Mouse (Mus musculus): Measurements from ENCODE around the gene Ehmt2.
"Not testable (repeated sequence)": the region's sequence is repeated elsewhere in the genome, so short reads cannot be mapped to it uniquely, and the experiment has no call there.

Gene Ehmt2

DNA sequence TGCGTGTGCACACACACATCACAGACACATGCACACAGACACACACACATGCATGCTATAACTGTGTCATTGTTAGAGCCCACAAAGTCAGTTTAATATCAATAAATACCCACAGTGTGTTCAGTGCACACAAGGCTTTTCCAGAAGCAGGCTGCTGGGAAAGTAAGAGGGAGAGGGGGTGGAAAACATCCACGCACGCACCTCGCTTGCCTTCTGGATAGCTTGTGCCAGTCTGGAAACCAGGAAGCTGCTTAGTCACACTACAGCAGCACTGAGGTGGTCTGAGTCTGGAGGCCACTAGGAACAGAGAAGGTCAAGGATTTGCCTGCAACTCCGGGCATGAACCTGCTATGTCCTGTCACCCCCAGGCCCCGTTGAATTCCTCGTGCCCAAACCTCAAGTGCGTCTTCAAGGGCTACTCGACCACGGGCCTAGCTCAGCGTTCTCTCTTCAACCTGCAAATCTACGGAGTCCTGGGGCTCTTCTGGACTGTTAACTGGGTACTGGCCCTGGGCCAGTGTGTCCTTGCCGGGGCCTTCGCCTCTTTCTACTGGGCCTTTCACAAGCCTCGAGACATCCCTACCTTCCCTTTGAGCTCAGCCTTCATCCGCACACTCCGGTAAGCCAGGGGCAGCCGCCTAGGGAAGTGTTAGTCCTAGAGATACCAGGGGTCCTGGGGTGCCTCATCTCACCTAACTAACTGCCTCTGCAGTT is 29.2 kb downstream of the Ehmt2 start:
- DNase-seq (ENCODE audit: low spot score in 2 of 2), result no peak

DNA sequence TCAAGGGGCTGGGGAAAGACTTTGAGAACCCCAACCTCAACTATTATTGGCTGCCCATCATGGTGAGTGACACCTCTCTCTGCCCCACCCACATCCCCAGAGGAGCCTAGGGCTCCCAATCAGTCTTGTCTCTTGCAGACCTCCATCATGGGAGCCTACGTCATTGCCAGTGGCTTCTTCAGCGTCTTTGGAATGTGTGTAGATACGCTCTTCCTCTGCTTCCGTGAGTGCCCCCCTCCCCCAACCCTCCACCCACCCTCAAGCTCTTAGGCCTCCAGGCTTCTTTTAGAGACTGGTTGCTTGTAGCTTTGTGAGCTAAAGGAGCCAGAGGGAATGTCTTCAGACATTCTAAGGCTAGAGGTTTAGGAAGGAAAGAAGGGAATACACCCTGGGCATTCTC is 30.6 kb downstream of the Ehmt2 start:
- DNase-seq (ENCODE audit: low spot score in 2 of 2), result no peak

DNA sequence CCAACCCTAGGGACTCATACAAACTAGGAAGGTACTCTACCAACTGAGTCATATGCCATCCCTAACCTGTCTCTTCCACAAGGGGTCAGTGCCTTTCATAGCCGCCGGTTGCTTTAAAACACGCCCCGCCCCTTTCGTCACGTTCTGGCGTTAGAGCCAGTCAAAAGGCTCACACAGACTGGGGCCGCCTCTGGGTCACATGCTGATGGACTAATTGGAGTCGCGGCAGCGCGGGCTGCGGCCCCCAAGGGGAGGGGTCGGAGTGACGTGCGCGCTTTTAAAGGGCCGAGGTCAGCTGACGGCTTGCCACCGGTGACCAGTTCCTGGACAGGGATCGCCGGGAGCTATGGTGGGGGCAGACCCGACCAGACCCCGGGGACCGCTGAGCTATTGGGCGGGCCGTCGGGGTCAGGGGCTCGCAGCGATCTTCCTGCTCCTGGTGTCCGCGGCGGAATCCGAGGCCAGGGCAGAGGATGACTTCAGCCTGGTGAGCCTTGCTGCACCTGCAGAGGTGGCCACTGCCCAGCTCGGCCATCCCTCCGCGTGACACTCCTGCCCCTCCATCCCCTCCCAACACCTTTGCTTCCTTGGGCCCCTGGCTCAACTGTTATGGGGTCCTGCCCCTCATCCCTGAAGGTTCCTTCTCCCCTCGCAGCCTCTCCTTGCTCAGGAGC is 32.9 kb downstream of the Ehmt2 start, which contains the start of gene Neu1:
Neu1 (plus strand) TSS at position 193 of the 674 bp plus-strand sequence.
- peak; percentile 94 to 98 for DNase-seq (ENCODE audit: low spot score in 2 of 2)

DNA sequence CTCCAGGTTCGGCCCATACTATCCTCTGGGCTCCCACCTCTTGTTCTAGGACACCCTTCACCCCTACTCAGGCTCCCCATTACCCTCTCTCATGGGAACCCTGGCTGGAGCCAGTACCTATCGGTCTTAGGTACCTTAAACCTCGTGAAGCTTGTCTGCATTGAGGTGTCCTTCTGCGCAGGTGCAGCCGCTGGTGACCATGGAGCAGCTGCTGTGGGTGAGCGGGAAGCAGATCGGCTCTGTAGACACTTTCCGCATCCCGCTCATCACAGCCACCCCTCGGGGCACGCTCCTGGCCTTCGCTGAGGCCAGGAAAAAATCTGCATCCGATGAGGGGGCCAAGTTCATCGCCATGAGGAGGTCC is 33.4 kb downstream of the Ehmt2 start:
- peak in 1 of 2 experiments; percentile 30 for DNase-seq (ENCODE audit: low spot score in 2 of 2)

DNA sequence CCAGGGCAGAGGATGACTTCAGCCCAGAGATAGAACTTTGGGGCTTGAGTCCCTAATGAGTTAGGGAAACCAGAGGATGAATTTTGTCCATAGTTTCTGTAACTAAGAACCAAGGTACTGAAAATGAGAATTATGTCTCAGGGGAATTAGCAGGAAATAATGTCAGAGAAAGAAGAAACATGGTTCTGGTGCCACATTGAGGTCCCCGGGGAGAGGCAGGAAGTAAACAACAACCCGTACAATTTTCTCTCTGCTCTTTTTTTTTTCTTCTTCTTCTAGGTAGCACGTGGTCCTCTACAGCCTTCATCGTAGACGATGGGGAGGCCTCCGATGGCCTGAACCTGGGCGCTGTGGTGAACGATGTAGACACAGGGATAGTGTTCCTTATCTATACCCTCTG is 34.0 kb downstream of the Ehmt2 start:
- no peak for DNase-seq (ENCODE audit: low spot score in 2 of 2)

DNA sequence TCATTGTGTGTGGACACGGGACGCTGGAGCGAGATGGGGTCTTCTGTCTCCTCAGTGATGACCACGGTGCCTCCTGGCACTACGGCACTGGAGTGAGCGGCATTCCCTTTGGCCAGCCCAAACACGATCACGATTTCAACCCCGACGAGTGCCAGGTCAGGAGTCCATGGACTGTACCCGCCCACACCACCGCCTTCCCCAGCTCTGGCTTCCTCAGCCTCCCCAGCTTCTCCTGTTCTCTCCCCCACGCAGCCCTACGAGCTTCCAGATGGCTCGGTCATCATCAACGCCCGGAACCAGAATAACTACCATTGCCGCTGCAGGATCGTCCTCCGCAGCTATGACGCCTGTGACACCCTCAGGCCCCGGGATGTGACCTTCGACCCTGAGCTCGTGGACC is 35.8 kb downstream of the Ehmt2 start:
- DNase-seq (ENCODE audit: low spot score in 2 of 2), result no peak

DNA sequence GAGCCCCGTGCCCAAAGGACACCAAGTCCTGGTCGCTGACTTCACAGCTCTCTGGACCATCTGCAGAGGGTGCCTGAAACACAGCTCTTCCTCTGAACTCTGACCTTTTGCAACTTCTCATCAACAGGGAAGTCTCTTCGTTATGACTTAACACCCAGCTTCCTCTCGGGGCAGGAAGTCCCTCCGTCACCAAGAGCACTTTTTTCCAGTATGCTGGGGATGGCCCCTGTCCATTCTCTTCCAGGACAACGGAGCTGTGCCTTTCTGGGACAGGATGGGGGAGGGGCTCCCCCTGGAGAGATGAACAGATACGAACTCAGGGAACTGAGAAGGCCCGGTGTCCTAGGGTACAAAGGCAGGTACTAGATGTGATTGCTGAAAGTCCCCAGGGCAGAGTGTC is 36.6 kb downstream of the Ehmt2 start:
- no peak for DNase-seq (ENCODE audit: low spot score in 2 of 2)

DNA sequence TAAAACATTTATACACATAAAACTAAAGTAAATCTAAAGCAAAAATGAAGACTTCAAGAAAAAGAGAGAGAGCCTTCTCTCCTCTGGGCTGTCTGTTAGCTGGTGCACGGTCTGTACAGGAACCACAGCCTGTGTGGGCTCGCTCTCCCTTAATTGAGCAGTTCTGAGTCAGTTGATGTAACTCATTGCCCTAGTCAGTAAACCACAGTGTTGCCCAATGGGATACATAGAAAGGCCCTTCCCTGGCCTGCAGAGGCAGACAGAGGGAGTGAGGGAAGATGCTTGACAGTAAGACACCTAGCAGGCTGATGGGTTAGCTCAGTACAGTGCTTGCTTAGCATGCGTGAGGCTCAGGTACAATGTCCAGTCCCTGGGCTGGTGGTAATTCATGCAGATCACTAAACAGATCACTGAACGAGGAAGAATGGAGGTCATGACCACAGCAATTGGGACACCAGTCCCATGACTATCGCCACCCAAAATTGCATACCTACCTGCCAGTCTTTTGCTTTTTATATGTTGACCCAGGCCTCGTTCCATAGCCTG is 39.8 kb downstream of the Ehmt2 start:
- DNase-seq (ENCODE audit: low spot score in 2 of 2), result no peak

DNA sequence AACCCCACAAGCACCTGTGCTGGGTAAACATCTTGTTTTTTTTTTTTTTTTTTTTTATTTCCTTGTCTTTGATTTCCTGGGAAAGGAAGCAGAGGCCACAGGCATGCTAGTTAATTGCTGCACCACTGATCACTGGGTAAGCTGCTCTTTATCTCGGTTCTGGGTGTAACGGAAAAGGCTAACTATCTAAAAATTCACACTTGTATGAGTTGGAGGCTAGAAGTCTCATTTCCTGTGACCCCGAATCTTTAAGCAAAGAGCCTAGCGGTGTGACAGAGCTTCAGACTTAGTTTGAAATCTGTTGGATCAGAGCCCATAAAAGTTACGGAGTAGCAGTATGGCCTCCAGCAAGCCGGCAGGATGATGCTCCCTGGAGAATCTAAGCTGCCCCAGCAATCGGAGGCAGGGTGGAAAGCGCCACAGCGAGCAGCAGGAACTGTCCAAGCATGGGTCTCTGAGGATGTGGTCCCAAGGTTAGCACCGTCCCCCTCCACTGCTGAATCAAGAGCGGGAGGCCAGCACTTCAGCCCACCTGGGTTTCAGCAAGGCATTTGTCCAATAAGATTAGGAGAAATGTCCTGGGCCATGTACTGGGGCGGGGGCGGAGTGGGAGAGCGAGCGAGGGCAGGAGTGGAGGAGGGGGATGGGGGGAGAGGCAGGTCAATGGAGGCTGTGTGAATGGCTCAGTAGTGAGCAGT is 43.2 kb downstream of the Ehmt2 start:
- DNase-seq (ENCODE audit: low spot score in 2 of 2), result no peak

DNA sequence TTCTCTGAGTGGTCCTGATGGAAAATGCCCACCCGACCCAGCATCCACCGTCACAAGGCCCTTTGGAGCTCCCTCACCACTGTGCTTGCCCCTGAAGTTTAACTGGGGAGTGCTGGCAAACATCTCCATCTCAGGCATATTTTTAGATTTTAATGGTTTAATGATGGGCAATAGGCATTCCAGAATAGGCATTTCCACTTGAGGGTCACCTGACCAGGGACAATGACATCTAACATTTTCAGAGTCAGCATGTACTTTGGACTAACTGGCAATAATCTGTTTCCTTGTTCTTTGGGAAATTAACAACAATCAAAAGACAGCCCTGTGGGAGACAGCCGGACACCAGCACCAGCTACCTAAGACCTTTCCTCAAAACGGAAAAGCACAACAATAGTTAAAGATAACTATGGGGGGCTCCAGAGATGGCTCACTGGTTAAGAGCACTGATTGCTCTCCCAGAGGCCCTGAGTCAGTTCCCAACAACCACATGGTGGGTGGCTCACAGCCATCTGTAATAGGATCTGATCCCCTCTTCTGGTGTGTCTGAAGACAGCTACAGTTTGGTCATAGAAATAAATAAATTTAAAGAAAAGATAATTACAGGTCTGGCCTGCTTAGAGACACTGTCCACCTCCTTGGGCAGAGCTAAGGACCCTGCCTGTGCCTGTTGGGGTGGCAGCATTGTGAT is 45.0 kb downstream of the Ehmt2 start:
- no peak for DNase-seq (ENCODE audit: low spot score in 2 of 2)

DNA sequence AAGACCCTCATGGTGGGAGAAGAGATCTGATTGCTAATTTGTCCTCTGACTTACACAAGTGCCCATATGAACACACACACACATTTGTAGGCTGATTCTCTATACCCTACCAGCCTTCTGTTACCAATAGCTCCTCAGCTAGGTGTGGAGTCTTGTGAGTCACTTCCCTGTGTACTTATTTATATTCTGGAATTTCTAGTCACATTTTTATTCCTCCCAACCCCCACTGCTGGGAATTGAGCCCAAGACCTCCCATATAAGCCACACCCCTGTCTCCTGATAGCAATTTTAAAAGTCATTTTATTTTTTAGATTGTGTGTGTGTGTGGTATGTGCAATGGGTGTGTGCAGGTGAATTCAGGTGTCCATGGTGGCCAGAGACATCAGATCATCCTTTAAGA is 46.1 kb downstream of the Ehmt2 start:
- no peak for DNase-seq (ENCODE audit: low spot score in 2 of 2)

DNA sequence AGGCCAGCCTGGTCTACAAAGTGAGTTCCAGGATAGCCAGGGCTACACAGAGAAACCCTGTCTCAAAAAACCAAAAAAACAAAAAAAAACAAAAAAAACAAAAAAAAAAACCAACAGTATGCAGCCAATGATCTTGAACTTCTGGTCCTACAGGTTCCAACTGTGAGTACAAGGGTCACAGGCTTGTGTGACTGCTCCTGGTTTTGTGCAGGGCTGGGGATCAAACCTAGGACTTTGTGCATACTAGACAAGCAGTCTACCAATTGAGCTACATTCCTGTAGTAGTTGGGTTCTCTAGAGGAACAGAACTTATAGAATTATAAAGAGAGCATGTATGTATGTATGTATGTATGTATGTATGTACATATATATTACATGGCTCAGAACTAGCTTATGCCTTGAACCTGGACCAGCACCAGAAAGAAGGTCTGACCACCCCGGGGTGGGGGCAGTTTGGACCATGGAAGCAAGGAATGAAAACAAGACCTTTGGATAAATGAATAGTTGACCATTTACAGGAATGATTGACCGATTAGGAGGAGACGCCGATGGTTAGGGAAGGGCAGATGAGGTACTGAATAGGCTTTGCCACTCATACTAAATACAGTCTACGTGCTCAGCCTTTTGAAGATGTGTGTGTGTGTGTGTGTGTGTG is 48.3 kb downstream of the Ehmt2 start:
- DNase-seq (ENCODE audit: low spot score in 2 of 2), result no peak

DNA sequence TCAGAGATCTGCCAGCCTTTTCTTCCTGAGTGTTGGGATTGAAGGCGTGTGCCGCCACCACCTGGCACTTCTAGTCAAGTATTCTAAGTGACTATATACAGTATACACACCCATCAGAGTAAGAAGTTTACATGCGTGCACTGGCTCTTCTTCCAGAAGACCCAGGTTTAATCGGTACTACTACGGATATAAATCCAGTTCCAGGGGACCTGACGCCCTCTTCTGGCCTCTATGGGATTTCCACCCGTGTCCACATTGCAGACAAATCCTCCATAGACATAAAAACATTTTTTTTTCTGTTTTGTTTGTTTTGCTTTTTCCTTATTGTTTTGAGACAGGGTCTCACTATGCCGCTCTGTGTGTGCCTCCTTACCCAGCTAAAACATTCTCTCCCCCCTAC is 49.3 kb downstream of the Ehmt2 start:
- DNase-seq (ENCODE audit: low spot score in 2 of 2), result no peak

DNA sequence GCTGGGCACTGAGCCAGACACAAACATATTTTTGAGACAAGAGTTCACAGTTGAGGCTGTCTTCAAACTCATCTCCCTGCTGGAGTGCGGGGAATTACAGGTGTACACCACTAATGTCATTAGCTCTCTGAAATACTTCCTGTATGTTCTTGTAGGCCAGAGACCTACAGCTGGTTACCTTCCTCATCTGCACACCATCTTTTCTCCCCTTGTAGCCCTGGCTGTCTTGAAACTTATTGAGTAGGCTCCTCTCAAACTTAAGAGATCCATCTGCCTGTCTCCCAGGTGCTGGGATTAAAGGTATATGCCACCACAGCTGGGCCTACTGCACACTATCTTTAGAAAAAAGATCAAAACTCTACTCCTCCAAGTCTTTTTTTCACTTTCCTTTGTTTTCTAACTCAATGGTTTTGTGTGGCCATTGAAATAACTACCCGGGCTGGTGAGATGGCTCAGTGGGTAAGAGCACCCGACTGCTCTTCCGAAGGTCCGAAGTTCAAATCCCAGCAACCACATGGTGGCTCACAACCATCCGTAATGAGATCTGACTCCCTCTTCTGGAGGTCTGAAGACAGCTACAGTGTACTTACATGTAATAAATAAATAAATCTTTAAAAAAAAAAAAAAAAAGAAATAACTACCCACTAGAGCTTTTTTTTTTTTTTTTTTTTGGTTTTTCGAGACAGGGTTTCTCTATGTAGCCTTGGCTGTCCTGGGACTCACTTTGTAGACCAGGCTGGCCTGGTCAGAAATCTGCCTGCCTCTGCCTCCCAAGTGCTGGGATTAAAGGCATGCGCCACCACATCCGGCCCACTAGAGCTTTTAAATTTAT is 50.7 kb downstream of the Ehmt2 start:
- not testable (repeated sequence) for DNase-seq (ENCODE audit: low spot score in 2 of 2)

DNA sequence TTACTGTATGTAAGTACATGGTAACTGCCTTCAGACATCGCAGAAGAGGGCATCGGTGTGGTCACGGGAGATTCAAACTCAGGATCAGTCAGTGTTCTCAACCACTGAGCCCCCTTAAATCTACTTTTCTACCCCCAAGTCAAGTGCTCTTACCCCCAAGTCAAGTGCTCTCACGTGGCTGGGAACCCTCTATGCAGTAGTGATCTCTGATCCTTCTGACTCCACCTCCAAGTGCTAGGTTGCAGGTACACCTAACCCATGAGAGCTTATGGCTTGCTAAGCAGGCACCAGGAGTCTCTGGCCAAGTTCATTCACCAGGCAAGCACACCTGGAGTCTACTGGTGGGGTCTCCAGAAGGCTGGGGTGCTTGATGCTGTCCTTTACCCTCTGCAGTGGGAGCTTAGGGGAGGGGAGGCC is 51.3 kb downstream of the Ehmt2 start:
- no peak for DNase-seq (ENCODE audit: low spot score in 2 of 2)

DNA sequence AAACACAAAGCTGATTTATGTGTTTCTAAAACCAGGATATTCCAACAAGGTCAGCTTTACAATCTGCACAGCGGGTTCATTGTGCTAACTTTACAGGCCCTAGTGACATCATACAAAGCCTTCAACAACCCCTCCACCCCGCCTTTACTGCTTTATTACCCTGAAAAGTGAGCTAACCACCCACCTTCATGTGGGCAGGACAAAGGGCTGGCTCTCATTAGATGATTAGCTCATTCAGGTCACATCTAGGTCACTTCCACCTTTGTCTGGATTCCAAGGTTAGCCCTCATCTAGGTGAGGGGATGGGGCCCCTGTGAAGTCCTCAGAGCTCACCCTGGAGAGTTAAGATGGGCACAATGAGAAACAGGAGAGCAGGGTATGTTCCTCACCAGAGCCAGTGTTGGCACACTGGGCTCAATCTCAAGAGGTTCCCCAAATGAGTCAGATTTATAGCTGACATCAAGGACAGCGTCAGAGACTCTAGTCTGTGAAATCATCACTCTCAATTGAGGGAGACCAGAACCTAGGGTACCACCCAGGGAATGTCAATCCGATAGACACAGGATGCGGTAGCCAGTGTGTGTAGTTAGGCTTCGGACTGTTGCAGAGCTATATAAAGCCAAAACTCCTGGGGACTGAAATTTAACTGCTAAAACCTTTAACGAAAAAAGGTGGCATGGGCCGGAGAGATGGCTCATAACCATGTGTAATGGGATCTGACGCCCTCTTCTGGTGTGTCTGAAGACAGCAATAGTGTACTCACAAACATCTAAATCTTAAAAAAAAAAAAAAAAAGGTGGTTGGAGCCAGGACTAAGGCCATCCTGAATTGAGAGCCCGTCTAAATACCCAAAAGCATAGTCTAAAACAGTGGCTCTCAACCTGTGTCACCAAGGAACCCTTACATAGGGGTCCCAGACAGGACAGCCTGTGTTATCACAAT is 52.5 kb downstream of the Ehmt2 start:
- no peak for DNase-seq (ENCODE audit: low spot score in 2 of 2)

DNA sequence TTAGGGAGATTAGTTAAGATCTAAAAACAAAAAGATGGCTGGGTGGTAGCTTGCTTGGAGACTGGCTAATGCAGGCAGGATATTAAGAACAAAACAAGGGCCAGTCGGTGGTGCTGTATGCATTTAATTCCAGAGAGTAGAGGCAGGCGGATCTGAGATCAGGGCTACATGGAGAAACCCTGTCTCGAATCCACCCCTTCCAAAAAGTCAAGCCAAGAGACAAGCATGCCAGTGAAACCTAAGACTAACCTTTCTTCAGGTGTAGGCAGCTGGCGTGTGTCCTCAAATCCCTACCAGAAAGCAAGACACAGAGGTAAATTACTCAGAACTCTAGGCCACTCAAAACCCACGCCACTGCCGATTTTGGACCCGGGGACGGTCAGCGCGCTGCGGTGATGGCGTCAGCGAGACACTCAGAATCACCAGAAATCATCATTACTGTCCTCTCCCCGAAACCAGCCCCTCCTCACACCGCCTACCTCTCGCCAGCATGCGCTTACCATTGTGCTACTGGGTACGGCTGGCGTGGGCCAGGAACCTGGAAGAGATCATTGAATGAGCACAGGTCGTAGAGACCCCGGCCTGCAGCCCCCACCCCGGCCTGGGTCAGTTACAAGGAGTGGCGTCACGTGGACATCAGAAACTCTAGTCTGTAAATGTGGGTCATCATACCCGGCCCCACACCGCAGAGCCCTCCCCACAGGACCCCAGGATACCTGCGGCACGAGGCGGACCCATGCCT is 53.5 kb downstream of the Ehmt2 start:
- DNase-seq (ENCODE audit: low spot score in 2 of 2), result no peak

DNA sequence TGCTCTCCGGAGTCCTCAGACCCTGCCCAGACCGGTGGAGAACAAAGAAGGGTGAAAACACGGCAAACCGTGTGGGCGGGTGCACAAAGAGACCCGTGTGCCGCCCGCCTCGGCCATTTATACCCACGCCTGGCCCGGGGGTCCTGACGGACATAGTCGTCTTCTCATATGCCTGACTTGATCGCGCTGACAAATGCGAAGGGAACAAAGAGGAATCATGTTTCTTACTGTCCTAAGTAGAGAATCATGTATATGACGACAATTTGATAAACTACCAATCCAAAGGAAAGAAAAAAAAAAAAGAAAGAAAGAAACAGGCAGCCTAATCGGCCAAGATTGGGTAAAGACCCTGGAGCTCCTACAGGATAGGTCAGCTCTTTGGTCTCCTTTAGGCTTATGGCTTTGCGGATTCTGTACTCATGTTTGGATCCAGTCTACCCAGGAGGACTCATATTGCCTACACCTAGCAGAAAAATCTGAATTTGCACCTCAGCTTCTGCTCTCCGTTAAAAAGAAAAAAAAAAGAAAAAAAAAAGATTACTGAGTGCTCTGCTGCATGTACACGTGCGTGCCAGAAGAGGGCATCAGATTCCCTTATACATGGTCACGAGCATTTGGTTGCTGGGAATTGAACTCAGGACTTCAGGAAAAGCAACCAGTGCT is 54.2 kb downstream of the Ehmt2 start:
- DNase-seq (ENCODE audit: low spot score in 2 of 2), result peak; percentile 64 to 69

Measured in urinary bladder, adult 18-20 months (tissue).